Mouse (Mus musculus) MEL (cell line): ENCODE measurements around the gene Scn3b.

Experiments
- BHLHE40 ChIP-seq: IDR thresholded peaks from 2 replicates; pipeline ENCODE4 v1.6.1; 2012; ENCODE audit warnings: low read depth, mild to moderate bottlenecking, inconsistent platforms, low read length, improper control_type of control experiment, borderline replicate concordance
- CHD2 ChIP-seq: IDR thresholded peaks from 2 replicates; pipeline ENCODE4 v1.6.1; 2011; ENCODE audit warnings: low read length, improper control_type of control experiment
- CTCF ChIP-seq, 3 experiments: IDR thresholded peaks in 2 of 3; conservative IDR thresholded peaks in 1 of 3; 2 replicates each; pipeline ENCODE4 v1.5.1; 2011 to 2012; ENCODE audit warnings: low read length in 3 of 3, low read depth in 2 of 3, mild to moderate bottlenecking in 2 of 3, improper control_type of control experiment in 1 of 3, inconsistent platforms in 1 of 3, mixed read lengths in 1 of 3, moderate library complexity in 1 of 3; ENCODE audit not compliant: control insufficient read depth in 1 of 3, insufficient read depth in 1 of 3, poor library complexity in 1 of 3, severe bottlenecking in 1 of 3
- HCFC1 ChIP-seq: IDR thresholded peaks from 2 replicates; pipeline ENCODE4 v1.6.1; 2012; ENCODE audit warnings: low read depth, mild to moderate bottlenecking, inconsistent platforms, low read length, improper control_type of control experiment, moderate library complexity
- MEF2A ChIP-seq: IDR thresholded peaks from 2 replicates; pipeline ENCODE4 v1.6.1; 2014; ENCODE audit warnings: low read depth, mild to moderate bottlenecking, inconsistent platforms, low read length, improper control_type of control experiment; ENCODE audit not compliant: poor library complexity, insufficient replicate concordance, severe bottlenecking; ENCODE audit errors: extremely low read depth
- MYB ChIP-seq: IDR thresholded peaks from 2 replicates; pipeline ENCODE4 v1.6.1; 2011; ENCODE audit warnings: mild to moderate bottlenecking, low read depth, low read length, improper control_type of control experiment
- NELFE ChIP-seq: IDR thresholded peaks from 2 replicates; pipeline ENCODE4 v1.6.1; 2011; ENCODE audit warnings: low read depth, low read length, improper control_type of control experiment
- POLR2A ChIP-seq, 2 experiments: IDR thresholded peaks; 2 replicates each; pipeline ENCODE4 v1.6.1; 2011 to 2012; ENCODE audit warnings: low read length in 2 of 2, mild to moderate bottlenecking in 2 of 2, control low read depth in 1 of 2, improper control_type of control experiment in 1 of 2, low read depth in 1 of 2, moderate library complexity in 1 of 2; ENCODE audit not compliant: control insufficient read depth in 1 of 2, insufficient read depth in 1 of 2, poor library complexity in 1 of 2
- POLR2AphosphoS2 ChIP-seq: IDR thresholded peaks from 2 replicates; pipeline ENCODE4 v1.6.1; 2011; ENCODE audit warnings: low read length, improper control_type of control experiment
- SIN3A ChIP-seq: IDR thresholded peaks from 2 replicates; pipeline ENCODE4 v1.6.1; 2012; ENCODE audit warnings: low read length, improper control_type of control experiment, inconsistent platforms
- ZC3H11A ChIP-seq: IDR thresholded peaks from 2 replicates; pipeline ENCODE4 v1.6.1; 2012; ENCODE audit warnings: low read depth, mild to moderate bottlenecking, inconsistent platforms, low read length, improper control_type of control experiment

DNA sequence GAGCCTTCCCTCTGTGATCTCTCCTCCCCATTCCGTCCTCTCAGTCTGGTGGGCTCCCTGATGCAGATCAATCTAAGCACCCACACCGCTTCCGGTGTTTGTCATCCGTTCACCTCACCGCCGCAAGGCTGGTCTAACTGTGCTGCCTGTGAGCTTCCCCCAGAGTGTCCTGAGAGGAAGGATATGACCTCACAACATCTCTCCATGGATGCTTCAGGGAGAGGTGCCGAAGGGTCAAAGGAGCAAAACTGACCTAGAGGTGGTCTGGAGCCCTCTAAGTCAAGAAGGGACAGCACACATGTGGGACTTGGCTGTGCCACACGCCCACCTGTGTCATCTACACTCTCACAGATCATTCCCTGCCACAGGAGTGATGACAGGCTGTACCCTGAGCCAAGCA, 33.4 kb downstream of the Scn3b start:
- TF ChIP-seq SIN3A (no peak), POLR2AphosphoS2 (no peak), MYB (no peak), CTCF (IDR thresholded peaks at IDR 0.05 in 2 of 3, conservative IDR thresholded peaks at IDR 0.05 in 1 of 3; ENCODE audit: control insufficient read depth in 1 of 3, insufficient read depth in 1 of 3, low read depth in 2 of 3, low read length in 3 of 3, poor library complexity in 1 of 3, severe bottlenecking in 1 of 3) (no peak), ZC3H11A (no peak), POLR2A (IDR thresholded peaks at IDR 0.05; ENCODE audit: control insufficient read depth in 1 of 2, insufficient read depth in 1 of 2, low read depth in 1 of 2, low read length in 2 of 2, poor library complexity in 1 of 2) (no peak), HCFC1 (no peak), NELFE (no peak), CHD2 (no peak), MEF2A (no peak), BHLHE40 (no peak)
